Mouse (Mus musculus): ENCODE data around the gene Vmn1r204.
"Not testable (repeated sequence)": the region's sequence is repeated elsewhere in the genome, so short reads cannot be mapped to it uniquely, and the experiment has no call there.

DNA sequence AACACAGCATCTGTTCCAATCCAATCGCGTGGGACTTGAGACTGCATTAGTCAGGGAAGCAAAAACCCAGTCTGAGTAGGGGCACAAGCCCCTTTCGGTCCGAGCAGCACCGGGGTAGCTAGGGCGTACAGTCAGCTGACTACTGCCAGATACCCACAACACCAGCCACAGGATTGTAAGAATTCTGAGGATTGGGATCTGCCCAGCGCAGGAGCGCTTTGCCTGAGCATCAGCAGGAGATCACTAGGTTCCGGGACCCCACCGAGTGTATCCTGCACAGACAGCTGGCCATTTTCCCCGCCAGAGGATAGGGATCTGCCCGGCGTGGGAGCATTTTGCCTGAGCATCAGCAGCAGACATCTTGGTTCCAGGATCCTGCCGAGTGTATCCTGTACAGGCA lies 30.3 kb downstream of the Vmn1r204 start:
- TF ChIP-seq CTCF (IDR thresholded peaks at IDR 0.05; ENCODE audit: insufficient read depth, low read length); POLR2A (IDR thresholded peaks at IDR 0.05; ENCODE audit: borderline replicate concordance, extremely low read depth, low read depth, low read length): not testable (repeated sequence)
